Mouse (Mus musculus) ovary, adult 2 months (tissue): ENCODE data around the gene Nfia. TPM values are rescaled to one million over a fixed set of nuclear protein-coding genes. Genes with fewer than 3 reads are reported as not detected.

Source experiments
- polyA plus RNA-seq: library from polyadenylated mRNA; depleted of rRNA; stranded (reverse); fragments of >200 nt; gene quantifications from 2 replicates; pipeline ENCODE4 v1.2.3, GENCODE M21; 2012; rRNA removed

The Nfia gene
- 62.3 and 112 TPM in 2 replicates for polyA plus RNA-seq

DNA sequence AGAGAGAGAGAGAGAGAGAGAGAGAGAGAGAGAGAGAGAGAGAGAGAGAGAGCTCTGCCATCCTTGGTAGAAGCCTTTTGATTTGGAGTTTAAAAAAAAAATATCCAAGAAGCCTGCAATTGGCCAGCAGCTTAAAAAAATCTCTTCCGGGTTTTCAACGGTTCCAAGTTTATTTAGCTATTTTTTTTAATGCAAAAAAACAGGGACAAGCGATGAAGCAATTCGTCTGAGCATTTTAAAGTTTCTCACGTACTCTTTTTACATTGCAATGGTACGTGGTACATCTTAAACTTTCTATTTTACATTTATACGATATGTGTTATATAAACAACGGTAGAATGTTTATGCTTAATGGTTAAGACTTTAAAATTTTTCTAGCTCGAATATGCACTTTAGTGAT is at the start of gene Nfia:
Nfia (plus strand) TSS at position 94 of the 400 bp plus-strand sequence.

DNA sequence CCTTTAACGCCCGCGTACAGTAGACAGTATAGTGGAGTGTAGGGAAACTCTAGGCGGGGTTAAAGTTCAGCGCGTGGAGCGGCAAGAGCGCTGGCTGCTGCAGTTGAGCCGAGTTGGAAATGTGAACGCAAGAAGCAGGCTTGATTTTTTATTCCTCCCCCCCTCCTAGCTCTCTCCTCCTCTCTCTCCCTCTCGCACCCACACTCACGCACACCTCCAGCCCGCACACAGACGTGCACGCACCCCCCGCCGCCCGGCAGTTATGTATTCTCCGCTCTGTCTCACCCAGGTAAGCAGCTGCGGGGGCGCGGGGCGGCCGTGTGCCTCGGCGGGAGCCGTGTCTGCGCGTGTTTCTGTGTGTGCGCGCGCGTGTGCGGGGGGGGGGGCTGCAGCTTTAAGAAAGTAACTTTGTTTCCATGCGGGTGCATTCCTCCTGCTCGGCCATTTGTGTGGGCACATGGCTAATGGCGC is 5.2 kb downstream of the Nfia start, which contains the start of gene E130114P18Rik:
E130114P18Rik (minus strand) TSS at position 373 of the 471 bp plus-strand sequence.

Other genes with a start within 250 kb of the Nfia start
- gene E130114P18Rik, start 5.3 kb downstream of the Nfia start, polyA plus RNA-seq = not detected in 2 replicates